Mouse (Mus musculus) limb, embryonic 14.5 days (tissue): ENCODE measurements around the gene Babam2. TPM values are rescaled to one million over a fixed set of nuclear protein-coding genes. Genes with fewer than 3 reads are reported as not detected.

Source experiments
- ATAC-seq: fragments of 200-750 bp; cut with Nextera tagmentation; 2 replicates; pipeline ENCODE4 v1.8.0; 2017; ENCODE audit warnings: low read depth, moderate number of reproducible peaks, moderate TSS enrichment; ENCODE audit not compliant: low FRiP score
- DNase-seq: peaks from one replicate; pipeline ENCODE4 v3.0.0-alpha.2; 2015; ENCODE audit warnings: low spot score
- H3K27ac ChIP-seq: fragments of 300-500 bp; sonication (generic); replicated peaks from 2 replicates; pipeline ENCODE4 v1.5.1; 2014; ENCODE audit warnings: low read depth, mild to moderate bottlenecking, low read length, moderate library complexity, mixed read lengths
- H3K27me3 ChIP-seq: fragments of 300-500 bp; sonication (generic); 2 replicates; pipeline ENCODE4 v1.6.1; 2014; ENCODE audit warnings: low read length, mixed read lengths; ENCODE audit not compliant: control insufficient read depth, insufficient read depth
- H3K36me3 ChIP-seq: fragments of 300-500 bp; sonication (generic); 2 replicates; pipeline ENCODE4 v1.6.1; 2014; ENCODE audit warnings: mild to moderate bottlenecking, low read length, moderate library complexity, mixed read lengths; ENCODE audit not compliant: control insufficient read depth, insufficient read depth
- H3K4me1 ChIP-seq: fragments of 300-500 bp; sonication (generic); 2 replicates; pipeline ENCODE4 v1.6.1; 2014; ENCODE audit warnings: antibody characterized with exemption, low read length, mixed read lengths; ENCODE audit not compliant: control insufficient read depth, insufficient read depth
- H3K4me2 ChIP-seq: fragments of 300-500 bp; sonication (generic); replicated peaks from 2 replicates; pipeline ENCODE4 v1.6.1; 2014; ENCODE audit warnings: low read depth, mild to moderate bottlenecking, low read length, moderate library complexity; ENCODE audit not compliant: severe bottlenecking
- H3K4me3 ChIP-seq: fragments of 300-500 bp; sonication (generic); replicated peaks from 2 replicates; pipeline ENCODE4 v1.5.1; 2014; ENCODE audit warnings: low read length
- H3K9ac ChIP-seq: fragments of 300-500 bp; sonication (generic); 2 replicates; pipeline ENCODE4 v1.6.1; 2014; ENCODE audit warnings: mild to moderate bottlenecking, low read depth, low read length, moderate library complexity; ENCODE audit not compliant: severe bottlenecking
- H3K9me3 ChIP-seq: fragments of 300-500 bp; sonication (generic); 2 replicates; pipeline ENCODE4 v1.6.1; 2016; ENCODE audit warnings: low read length; ENCODE audit not compliant: control insufficient read depth
- POLR2A ChIP-seq: fragments of 200-500 bp; IDR thresholded peaks from 2 replicates; pipeline ENCODE4 v1.8.0; 2012; ENCODE audit warnings: inconsistent platforms, mild to moderate bottlenecking, moderate library complexity, borderline replicate concordance; ENCODE audit not compliant: insufficient read depth, insufficient read length; ENCODE audit errors: extremely low read depth
- WGBS: fragments of 180-500 bp; shearing (Covaris S2); extraction: QIAGEN DNeasy Blood & Tissue Kit; methylation state at CpG from one replicate; pipeline ENCODE4 v1.1.7; 2014; 5-methylcytosine and 5-hydroxymethylcytosine counted together
- polyA plus RNA-seq, 2 experiments: library from polyadenylated mRNA; depleted of rRNA in 1 of 2; stranded (reverse) in 1 of 2; unstranded in 1 of 2; fragments of >200 nt; fragmentation: Nextera tagmentation in 1 of 2; extraction: Ambion mirVana in 1 of 2; gene quantifications; 2 replicates each; pipeline versions ENCODE4 v1.2.1 to v1.2.3; 2012 to 2014

The Babam2 gene
- polyA plus RNA-seq, 2 experiments = 23.4 to 35.8 TPM

DNA sequence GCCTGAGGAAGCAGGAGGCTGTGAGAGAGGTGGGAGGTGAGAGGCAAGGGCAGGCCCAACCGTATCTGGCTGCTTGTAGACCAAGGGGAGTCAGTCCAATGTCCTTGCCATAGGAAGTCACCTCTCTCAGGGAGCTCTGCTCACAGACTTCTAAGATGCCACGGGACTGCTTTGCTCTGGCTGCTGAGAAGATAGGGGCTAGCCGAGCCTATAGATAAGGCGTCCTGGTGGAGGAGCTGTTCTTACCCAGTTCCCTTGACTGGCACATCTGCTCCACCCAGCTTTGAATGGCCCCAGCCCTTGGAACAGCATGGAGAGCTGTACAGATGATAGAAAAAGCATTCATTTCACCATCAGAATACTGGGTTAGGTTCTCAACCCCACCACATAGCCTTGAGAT, 335.7 kb downstream of the Babam2 start:
- no peaks in the 10 kb centered on the region for H3K36me3 ChIP-seq
- no peaks in the 10 kb centered on the region; the same call in 1 of the 2 replicates for H3K4me1 ChIP-seq
- no peaks in the 10 kb centered on the region for H3K27me3 ChIP-seq
- H3K4me3 ChIP-seq = no peak overlapping the region
- DNase-seq (no peak), ATAC-seq (no peak)
- no peaks in the 10 kb centered on the region for H3K9me3 ChIP-seq
- no peak for TF ChIP-seq POLR2A
- H3K4me2 ChIP-seq = no peak overlapping the region
- WGBS = 66% methylated on average over 4 of the region's 4 CpGs
- no peak overlapping the region for H3K9ac ChIP-seq
- no peak overlapping the region for H3K27ac ChIP-seq

DNA sequence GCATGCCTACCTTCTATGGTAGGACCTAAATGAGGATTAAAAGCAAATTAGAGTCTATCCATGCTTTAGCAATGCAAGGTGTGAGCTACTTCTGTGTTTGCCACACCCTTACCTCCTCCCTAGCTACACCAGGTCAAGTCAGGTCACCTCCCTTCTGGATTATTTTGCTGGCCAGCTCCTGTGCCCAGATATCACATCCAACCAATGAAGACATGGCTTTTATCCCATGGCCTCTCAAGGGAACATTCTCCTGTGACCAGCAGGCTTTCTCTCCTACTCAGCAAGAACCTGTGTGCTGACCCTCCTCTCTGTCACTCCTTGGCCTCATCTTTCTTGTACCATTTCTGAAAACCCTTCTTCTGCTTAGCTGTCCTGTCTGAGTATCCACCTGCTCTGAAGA, 336.1 kb downstream of the Babam2 start:
- DNase-seq (no peak), ATAC-seq (no peak)
- Histone ChIP-seq H3K9me3 (no peaks in the 10 kb centered on the region), H3K4me1 (no peaks in the 10 kb centered on the region; the same call in 1 of the 2 replicates), H3K4me2 (no peak overlapping the region), H3K27me3 (no peaks in the 10 kb centered on the region), H3K9ac (no peak overlapping the region), H3K27ac (no peak overlapping the region), H3K4me3 (no peak overlapping the region), H3K36me3 (no peaks in the 10 kb centered on the region)
- no peak for TF ChIP-seq POLR2A

DNA sequence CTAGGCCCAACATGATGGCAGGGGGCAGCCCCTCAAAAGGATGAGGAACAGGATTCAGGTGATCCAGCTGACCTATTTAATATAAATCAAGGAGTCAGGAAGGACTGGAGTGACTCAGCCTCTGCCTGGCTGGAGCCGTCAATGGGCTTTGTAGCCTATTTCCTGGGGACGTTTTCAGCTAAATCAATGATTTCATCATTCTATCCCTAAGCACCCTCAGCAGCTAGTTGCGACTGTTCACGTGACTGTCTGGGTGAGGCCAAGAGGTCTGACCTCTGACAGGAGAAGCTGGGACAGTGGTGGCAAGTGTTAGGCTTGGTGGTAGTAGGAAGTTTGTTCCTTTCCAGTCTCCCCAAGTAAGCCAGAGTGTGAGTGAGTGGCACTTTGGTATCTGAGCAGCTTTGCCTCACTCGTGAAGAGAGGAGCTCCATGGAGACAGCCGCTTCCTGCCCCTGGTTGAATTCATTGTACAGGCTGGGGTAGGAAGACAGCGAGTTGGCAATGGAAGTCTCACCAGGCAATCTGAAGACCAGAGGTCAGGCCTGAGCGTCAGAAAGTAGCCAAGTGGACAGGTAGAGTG, 337.1 kb downstream of the Babam2 start:
- no peak for DNase-seq
- H3K4me1 ChIP-seq = no peaks in the 10 kb centered on the region; the same call in 1 of the 2 replicates
- no peak overlapping the region for H3K4me2 ChIP-seq
- H3K36me3 ChIP-seq = no peaks in the 10 kb centered on the region
- no peak for TF ChIP-seq POLR2A
- no peak for ATAC-seq
- no peaks in the 10 kb centered on the region for H3K27me3 ChIP-seq
- no peak overlapping the region for H3K4me3 ChIP-seq
- H3K27ac ChIP-seq = no peak overlapping the region
- no peaks in the 10 kb centered on the region for H3K9me3 ChIP-seq
- WGBS = 88% methylated on average over 8 of the region's 8 CpGs
- H3K9ac ChIP-seq = no peak overlapping the region

- Histone ChIP-seq H3K4me1 (no peaks in the 10 kb centered on the region; the same call in 1 of the 2 replicates), H3K9ac (no peak overlapping the region), H3K4me3 (no peak overlapping the region), H3K27me3 (no peaks in the 10 kb centered on the region), H3K27ac (no peak overlapping the region), H3K4me2 (no peak overlapping the region), H3K36me3 (no peaks in the 10 kb centered on the region), H3K9me3 (no peaks in the 10 kb centered on the region)
- no peak for DNase-seq
- no peak for ATAC-seq
- TF ChIP-seq POLR2A = no peak
- 56% methylated on average over 7 of the region's 7 CpGs for WGBS
Observed at GRCm38 (mm10) chr5:32035721-32036320, 338.3 kb downstream of the Babam2 start.

DNA sequence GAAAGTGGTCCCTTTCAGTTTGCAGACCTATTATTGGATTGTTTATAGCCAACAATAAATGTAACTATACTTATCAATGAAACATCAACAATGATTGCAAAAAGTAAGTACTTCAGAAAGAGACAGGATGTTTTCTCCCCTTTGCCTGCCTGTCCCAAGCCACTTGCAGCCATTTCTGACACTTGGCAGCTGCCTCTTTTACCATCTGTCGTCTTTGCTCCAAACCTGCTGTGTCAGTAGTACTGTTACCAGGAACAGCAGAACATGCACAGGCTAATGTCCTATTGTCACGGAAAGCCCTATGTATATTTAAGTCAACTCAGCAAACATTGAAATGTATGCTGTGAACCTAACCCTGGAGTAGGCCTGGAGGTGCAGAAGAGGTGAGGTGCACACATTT, 339.4 kb downstream of the Babam2 start:
- no peak for DNase-seq
- WGBS = 59% methylated on average over 2 of the region's 2 CpGs

More for the DNA sequence above, 339.4 kb downstream of the Babam2 start:
- no peaks in the 10 kb centered on the region for H3K36me3 ChIP-seq
- H3K9ac ChIP-seq = no peak overlapping the region
- no peaks in the 10 kb centered on the region for H3K27me3 ChIP-seq
- no peaks in the 10 kb centered on the region; the same call in 1 of the 2 replicates for H3K4me1 ChIP-seq
- no peak overlapping the region for H3K4me2 ChIP-seq
- ATAC-seq = no peak
- H3K9me3 ChIP-seq = no peaks in the 10 kb centered on the region
- no peak for TF ChIP-seq POLR2A
- no peak overlapping the region for H3K4me3 ChIP-seq
- H3K27ac ChIP-seq = no peak overlapping the region
